Mouse (Mus musculus) CD4-positive, CD25-positive, alpha-beta regulatory T cell, adult 4 months (primary cell): ENCODE results near the gene Pde2a. TPM values are rescaled to one million over a fixed set of nuclear protein-coding genes. Genes with fewer than 3 reads are reported as not detected.

ENCODE experiments used
- ATAC-seq: one replicate; pipeline ENCODE4 v1.8.0; 2017
- polyA plus RNA-seq, 2 experiments: library from polyadenylated mRNA; unstranded; fragments of 100-300 nt; shearing (Covaris generic); gene quantifications; one replicate each; pipeline ENCODE4 v1.2.1; 2017

Pde2a gene
- polyA plus RNA-seq, 2 experiments from 2014 or later, result 23.0 to 83.7 TPM

- no peak for ATAC-seq
Observed at GRCm38 (mm10) chr7:101476028-101476427, 54.5 kb downstream of the Pde2a start.

- no peak for ATAC-seq
Observed at GRCm38 (mm10) chr7:101476493-101476892, 55.0 kb downstream of the Pde2a start.

GRCm38 (mm10) chr7:101477200-101477599, 55.7 kb downstream of the Pde2a start:
- ATAC-seq, result no peak

GRCm38 (mm10) chr7:101478099-101478498, 56.6 kb downstream of the Pde2a start:
- peak; percentile 83 for ATAC-seq

- ATAC-seq, result no peak
Observed at GRCm38 (mm10) chr7:101479841-101480240, 58.4 kb downstream of the Pde2a start.

- no peak for ATAC-seq
Observed at GRCm38 (mm10) chr7:101480671-101481070, 59.2 kb downstream of the Pde2a start.

GRCm38 (mm10) chr7:101481872-101482498, 60.5 kb downstream of the Pde2a start:
- no peak for ATAC-seq

GRCm38 (mm10) chr7:101482499-101483081, 61.1 kb downstream of the Pde2a start:
- no peak for ATAC-seq

- no peak for ATAC-seq
Observed at GRCm38 (mm10) chr7:101483498-101484115, 62.1 kb downstream of the Pde2a start.

GRCm38 (mm10) chr7:101487102-101487501, 65.6 kb downstream of the Pde2a start:
- peak; percentile 39 for ATAC-seq

- no peak for ATAC-seq
Observed at GRCm38 (mm10) chr7:101490952-101491351, 69.5 kb downstream of the Pde2a start.

- ATAC-seq, result no peak
Observed at GRCm38 (mm10) chr7:101498385-101498784, 76.9 kb downstream of the Pde2a start.

GRCm38 (mm10) chr7:101499251-101499650, 77.8 kb downstream of the Pde2a start:
- no peak for ATAC-seq

- no peak for ATAC-seq
Observed at GRCm38 (mm10) chr7:101499701-101500100, 78.2 kb downstream of the Pde2a start.

- ATAC-seq, result no peak
Observed at GRCm38 (mm10) chr7:101501236-101501635, 79.7 kb downstream of the Pde2a start.

- no peak for ATAC-seq
Observed at GRCm38 (mm10) chr7:101501675-101502074, 80.2 kb downstream of the Pde2a start.

- peak; percentile 68 for ATAC-seq
Observed at GRCm38 (mm10) chr7:101503351-101503750, 81.9 kb downstream of the Pde2a start.

- ATAC-seq, result peak; percentile 84
Observed at GRCm38 (mm10) chr7:101503803-101504202, 82.3 kb downstream of the Pde2a start.

- peak; percentile 66 for ATAC-seq
Observed at GRCm38 (mm10) chr7:101504507-101504906, 83.0 kb downstream of the Pde2a start.

- ATAC-seq, result no peak
Observed at GRCm38 (mm10) chr7:101509212-101509611, 87.7 kb downstream of the Pde2a start.

- no peak for ATAC-seq
Observed at GRCm38 (mm10) chr7:101513655-101514054, 92.2 kb downstream of the Pde2a start.

- no peak for ATAC-seq
Observed at GRCm38 (mm10) chr7:101514768-101515167, 93.3 kb downstream of the Pde2a start.

GRCm38 (mm10) chr7:101515295-101515694, 93.8 kb downstream of the Pde2a start:
- ATAC-seq, result no peak

- ATAC-seq, result no peak
Observed at GRCm38 (mm10) chr7:101516460-101516859, 95.0 kb downstream of the Pde2a start.
